Mouse (Mus musculus): ENCODE measurements around the gene Pdhb. TPM values are rescaled to one million over a fixed set of nuclear protein-coding genes. Genes with fewer than 3 reads are reported as not detected.

Pdhb gene
- total and polyA plus RNA-seq, 2 experiments, result 62.8 to 177 TPM

GRCm38 (mm10) chr14:8218730-8219380 lies 46.0 kb upstream of the Pdhb start:
- H3K27ac ChIP-seq (replicated peaks; ENCODE audit: insufficient read depth, low read depth, low read length), result no peak overlapping the region
- peaks cover 16% of the 10 kb centered on the region for H3K4me1 ChIP-seq (ENCODE audit: control insufficient read depth, insufficient read depth, low read length)
- no peak for DNase-seq (ENCODE audit: extremely low read depth, low read depth, low spot score)
- H3K9ac ChIP-seq (ENCODE audit: low read depth, low read length), result no peak overlapping the region
- peaks cover 8% of the 10 kb centered on the region for H3K36me3 ChIP-seq (ENCODE audit: control insufficient read depth, insufficient read depth, low read length)
- 71% methylated on average over 10 of the region's 10 CpGs for whole genome bisulfite sequencing
- H3K79me2 ChIP-seq (ENCODE audit: control insufficient read depth, insufficient read depth, low read length), result peaks cover 17% of the 10 kb centered on the region; the same call in 1 of the 2 replicates
- no peaks in the 10 kb centered on the region for H3K27me3 ChIP-seq (ENCODE audit: control insufficient read depth, insufficient read depth, low read length)
- TF ChIP-seq POLR2A (IDR thresholded peaks at IDR 0.05; ENCODE audit: extremely low read depth, insufficient read depth, low read length) (no peak), CTCF (IDR thresholded peaks at IDR 0.05; ENCODE audit: low read depth, low read length) (no peak)
- H3K4me3 ChIP-seq (ENCODE audit: insufficient read depth, low read depth, low read length), result no peak overlapping the region

DNA sequence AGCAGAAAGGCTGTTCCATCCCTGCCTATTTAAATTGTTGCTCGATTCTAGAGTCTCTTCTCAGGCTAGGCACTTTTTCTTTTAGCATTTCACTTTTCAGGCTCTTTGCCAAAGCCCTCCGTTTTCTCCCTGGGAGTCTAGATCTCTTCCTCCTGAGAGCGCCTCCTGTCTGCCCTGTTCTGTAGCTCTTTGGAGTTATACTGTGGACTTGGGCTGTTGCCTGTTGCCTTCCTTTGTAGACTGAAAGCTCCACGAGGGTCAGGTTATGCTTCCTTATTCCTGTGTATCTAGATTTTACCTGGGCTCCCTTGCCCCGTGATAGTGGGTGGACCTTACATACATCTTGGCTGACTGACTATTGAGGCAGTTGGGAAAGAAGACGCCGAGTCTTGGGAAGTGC lies 45.4 kb upstream of the Pdhb start:
- no peak for DNase-seq (ENCODE audit: extremely low read depth, low read depth, low spot score)
- TF ChIP-seq CTCF (IDR thresholded peaks at IDR 0.05; ENCODE audit: low read depth, low read length), result no peak
- no peak for TF ChIP-seq POLR2A (IDR thresholded peaks at IDR 0.05; ENCODE audit: extremely low read depth, insufficient read depth, low read length)

GRCm38 (mm10) chr14:8216100-8216499 lies 43.3 kb upstream of the Pdhb start:
- no peaks in the 10 kb centered on the region for H3K27me3 ChIP-seq (ENCODE audit: control insufficient read depth, insufficient read depth, low read length)
- 62% methylated on average over 5 of the region's 5 CpGs for WGBS
- no peak for DNase-seq (ENCODE audit: extremely low read depth, low read depth, low spot score)
- 0 out of 2 replicates have a peak, but pooled peaks cover 2% of the 10 kb centered on the region for H3K36me3 ChIP-seq (ENCODE audit: control insufficient read depth, insufficient read depth, low read length)
- TF ChIP-seq POLR2A (IDR thresholded peaks at IDR 0.05; ENCODE audit: extremely low read depth, insufficient read depth, low read length), result no peak
- no peak for TF ChIP-seq CTCF (IDR thresholded peaks at IDR 0.05; ENCODE audit: low read depth, low read length)
- H3K9ac ChIP-seq (ENCODE audit: low read depth, low read length), result no peak overlapping the region
- H3K4me1 ChIP-seq (ENCODE audit: control insufficient read depth, insufficient read depth, low read length), result peaks cover 16% of the 10 kb centered on the region
- H3K4me3 ChIP-seq (ENCODE audit: insufficient read depth, low read depth, low read length), result no peak overlapping the region
- peaks cover 17% of the 10 kb centered on the region; the same call in 1 of the 2 replicates for H3K79me2 ChIP-seq (ENCODE audit: control insufficient read depth, insufficient read depth, low read length)
- H3K27ac ChIP-seq (replicated peaks; ENCODE audit: insufficient read depth, low read depth, low read length), result no peak overlapping the region

More for the DNA sequence above, 45.4 kb upstream of the Pdhb start:
- Histone ChIP-seq H3K9ac (ENCODE audit: low read depth, low read length) (no peak overlapping the region), H3K27me3 (ENCODE audit: control insufficient read depth, insufficient read depth, low read length) (no peaks in the 10 kb centered on the region), H3K36me3 (ENCODE audit: control insufficient read depth, insufficient read depth, low read length) (peaks cover 4% of the 10 kb centered on the region), H3K79me2 (ENCODE audit: control insufficient read depth, insufficient read depth, low read length) (peaks cover 17% of the 10 kb centered on the region; the same call in 1 of the 2 replicates), H3K4me1 (ENCODE audit: control insufficient read depth, insufficient read depth, low read length) (peaks cover 16% of the 10 kb centered on the region), H3K4me3 (ENCODE audit: insufficient read depth, low read depth, low read length) (no peak overlapping the region), H3K27ac (replicated peaks; ENCODE audit: insufficient read depth, low read depth, low read length) (no peak overlapping the region)
- 81% methylated on average over 7 of the region's 7 CpGs for WGBS

DNA sequence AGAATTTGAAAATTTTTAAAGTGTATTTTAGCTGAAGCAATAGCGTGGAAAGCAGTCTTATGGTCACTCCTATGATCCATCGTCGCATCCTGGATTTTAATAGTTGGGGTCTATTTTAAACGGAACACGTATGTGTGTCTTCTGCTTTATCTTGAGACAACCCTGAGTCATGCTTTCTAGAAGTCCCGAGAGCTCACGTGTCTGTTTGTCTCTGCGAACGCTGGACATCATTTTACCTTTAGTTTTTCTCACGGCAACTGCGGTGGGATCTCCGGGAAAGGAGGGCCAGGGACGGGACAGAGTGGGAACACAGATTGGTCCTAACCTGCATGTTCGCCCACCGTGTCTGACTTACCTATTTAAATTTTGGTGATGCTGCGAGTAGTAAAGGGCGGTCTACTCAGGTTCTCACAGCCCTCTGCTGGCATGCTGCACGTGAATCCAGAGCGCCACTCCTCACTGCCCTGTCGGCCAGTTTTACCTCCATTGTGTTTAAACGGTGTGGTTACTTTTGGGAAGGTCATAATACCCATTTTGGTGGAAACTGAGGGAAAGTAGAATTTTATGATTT lies 42.5 kb upstream of the Pdhb start:
- H3K4me3 ChIP-seq (ENCODE audit: insufficient read depth, low read depth, low read length), result peak overlapping the region; percentile 5; the same call in 1 of the 2 replicates
- H3K4me1 ChIP-seq (ENCODE audit: control insufficient read depth, insufficient read depth, low read length), result peaks cover 16% of the 10 kb centered on the region
- 20% methylated on average over 21 of the region's 21 CpGs for WGBS
- H3K9ac ChIP-seq (ENCODE audit: low read depth, low read length), result peak overlapping the region; percentile 45
- peaks cover 17% of the 10 kb centered on the region; the same call in 1 of the 2 replicates for H3K79me2 ChIP-seq (ENCODE audit: control insufficient read depth, insufficient read depth, low read length)
- H3K27ac ChIP-seq (replicated peaks; ENCODE audit: insufficient read depth, low read depth, low read length), result no peak overlapping the region
- no peak for TF ChIP-seq POLR2A (IDR thresholded peaks at IDR 0.05; ENCODE audit: extremely low read depth, insufficient read depth, low read length)
- TF ChIP-seq CTCF (IDR thresholded peaks at IDR 0.05; ENCODE audit: low read depth, low read length), result peak; percentile 20; the same call in 1 of the 2 replicates
- no peaks in the 10 kb centered on the region for H3K27me3 ChIP-seq (ENCODE audit: control insufficient read depth, insufficient read depth, low read length)
- no peak for DNase-seq (ENCODE audit: extremely low read depth, low read depth, low spot score)
- no peaks in the 10 kb centered on the region for H3K36me3 ChIP-seq (ENCODE audit: control insufficient read depth, insufficient read depth, low read length)

DNA sequence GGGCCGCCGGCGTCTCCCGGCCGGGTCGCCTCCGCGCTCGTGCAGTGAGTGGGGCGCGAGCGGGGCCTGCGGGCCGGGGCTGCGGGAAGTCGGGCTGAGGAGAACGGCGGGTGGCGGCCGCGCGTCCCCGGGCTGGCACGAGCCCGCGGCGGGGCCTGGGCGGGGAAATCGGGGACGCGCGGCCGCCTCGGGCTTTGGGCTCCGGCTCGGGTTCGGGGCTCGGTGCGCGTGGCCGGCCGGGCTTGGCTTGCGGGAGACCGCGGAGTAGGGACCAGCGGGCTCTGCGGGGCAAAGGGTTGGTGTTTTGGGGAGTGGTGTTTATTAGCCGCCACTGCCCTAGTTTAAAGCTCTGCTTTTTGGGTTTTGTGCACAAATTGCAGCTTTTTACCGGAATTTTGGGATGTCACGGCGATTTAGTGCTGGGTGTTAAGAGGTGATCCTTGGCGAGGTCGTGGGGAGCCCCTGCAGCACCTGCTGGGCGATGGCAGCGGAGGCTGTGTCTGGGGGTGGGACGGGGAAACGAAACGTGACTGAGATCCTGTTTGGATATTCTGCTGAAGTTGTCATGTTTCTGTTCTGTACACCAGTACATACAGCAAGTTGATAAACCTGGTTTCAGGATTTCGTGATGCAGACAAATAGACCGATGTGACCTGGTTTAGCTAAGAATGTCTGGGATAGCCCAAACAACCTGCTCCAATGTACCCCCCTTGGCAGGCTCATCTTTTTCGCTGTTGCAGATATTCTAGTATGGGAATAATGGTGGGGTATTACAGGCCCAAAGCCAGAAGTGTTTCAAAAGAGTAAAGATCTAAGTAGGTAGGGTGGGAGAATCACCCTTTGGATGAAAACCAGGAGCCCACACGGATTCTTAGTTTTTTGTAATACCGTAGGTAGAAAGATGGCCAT lies 41.7 kb upstream of the Pdhb start:
- peak overlapping the region; percentile 92 for H3K27ac ChIP-seq (replicated peaks; ENCODE audit: insufficient read depth, low read depth, low read length)
- no peaks in the 10 kb centered on the region for H3K36me3 ChIP-seq (ENCODE audit: control insufficient read depth, insufficient read depth, low read length)
- H3K79me2 ChIP-seq (ENCODE audit: control insufficient read depth, insufficient read depth, low read length), result peaks cover 14% of the 10 kb centered on the region; the same call in 1 of the 2 replicates
- H3K4me1 ChIP-seq (ENCODE audit: control insufficient read depth, insufficient read depth, low read length), result peaks cover 13% of the 10 kb centered on the region
- no peak for DNase-seq (ENCODE audit: extremely low read depth, low read depth, low spot score)
- H3K9ac ChIP-seq (ENCODE audit: low read depth, low read length), result peak overlapping the region; percentile 95
- no peaks in the 10 kb centered on the region for H3K27me3 ChIP-seq (ENCODE audit: control insufficient read depth, insufficient read depth, low read length)
- WGBS, result 2% methylated on average over 63 of the region's 63 CpGs
- peak overlapping the region; percentile 99 for H3K4me3 ChIP-seq (ENCODE audit: insufficient read depth, low read depth, low read length)
- TF ChIP-seq CTCF (IDR thresholded peaks at IDR 0.05; ENCODE audit: low read depth, low read length), result no peak
